Mouse (Mus musculus) urinary bladder, postnatal 4 days (tissue): ENCODE measurements around the gene Mndal.
"Not testable (repeated sequence)": the region's sequence is repeated elsewhere in the genome, so short reads cannot be mapped to it uniquely, and the experiment has no call there.

Experiments used
- DNase-seq, 2 experiments: peaks; one replicate each; pipeline ENCODE4 v3.0.0; 2021 to 2022; ENCODE audit warnings: low spot score in 2 of 2

The Mndal gene

GRCm38 (mm10) chr1:173941924-173942779, at the start of gene Mndal, which contains the start of gene Ifi203:
Gene Mndal (minus strand): TSS chr1:173942491.
Gene Ifi203 (minus strand): TSS chr1:173942672.
- not testable (repeated sequence) for DNase-seq

- not testable (repeated sequence) for DNase-seq
Observed at GRCm38 (mm10) chr1:173982694-173983305, 40.5 kb upstream of the Mndal start, which contains the start of gene Ifi202b. Gene Ifi202b (minus strand): TSS chr1:173982744.

GRCm38 (mm10) chr1:173981038-173981437, 38.7 kb upstream of the Mndal start:
- not testable (repeated sequence) for DNase-seq

GRCm38 (mm10) chr1:173977622-173978021, 35.3 kb upstream of the Mndal start:
- DNase-seq = no peak

- DNase-seq = no peak
Observed at GRCm38 (mm10) chr1:173973111-173973510, 30.8 kb upstream of the Mndal start.

- DNase-seq = not testable (repeated sequence)
Observed at GRCm38 (mm10) chr1:173961491-173961890, 19.2 kb upstream of the Mndal start.

- DNase-seq = not testable (repeated sequence)
Observed at GRCm38 (mm10) chr1:173959998-173960397, 17.7 kb upstream of the Mndal start.

- DNase-seq = not testable (repeated sequence)
Observed at GRCm38 (mm10) chr1:173955839-173956527, 13.7 kb upstream of the Mndal start.

GRCm38 (mm10) chr1:173955071-173955796, 12.9 kb upstream of the Mndal start:
- DNase-seq = no peak

GRCm38 (mm10) chr1:173953563-173953962, 11.3 kb upstream of the Mndal start:
- DNase-seq = no peak

GRCm38 (mm10) chr1:173949044-173949443, 6.8 kb upstream of the Mndal start:
- not testable (repeated sequence) for DNase-seq

GRCm38 (mm10) chr1:173942780-173943066, 432 bp upstream of the Mndal start:
- not testable (repeated sequence) for DNase-seq

GRCm38 (mm10) chr1:173941522-173941921, 769 bp downstream of the Mndal start:
- DNase-seq = not testable (repeated sequence)

- not testable (repeated sequence) for DNase-seq
Observed at GRCm38 (mm10) chr1:173919279-173919678, 23.0 kb downstream of the Mndal start.

- no peak for DNase-seq
Observed at GRCm38 (mm10) chr1:173914559-173914958, 27.7 kb downstream of the Mndal start.

- DNase-seq = not testable (repeated sequence)
Observed at GRCm38 (mm10) chr1:173913256-173913791, 29.0 kb downstream of the Mndal start.

GRCm38 (mm10) chr1:173912548-173913255, 29.6 kb downstream of the Mndal start, which contains the start of gene Ifi211:
Gene Ifi211 (minus strand): TSS chr1:173913046.
- DNase-seq = not testable (repeated sequence)

GRCm38 (mm10) chr1:173911808-173912464, 30.4 kb downstream of the Mndal start:
- DNase-seq = no peak

GRCm38 (mm10) chr1:173908390-173908789, 33.9 kb downstream of the Mndal start:
- DNase-seq = not testable (repeated sequence)

- not testable (repeated sequence) for DNase-seq
Observed at GRCm38 (mm10) chr1:173905885-173906284, 36.4 kb downstream of the Mndal start.
